Mouse (Mus musculus) cerebellum, adult 9-11 months (tissue): ENCODE measurements at regions not wholly inside any gene's neighbourhood (a gene's known extent, or its start where the extent isn't known, plus 50 kb on each side); places are given as distances from the start of the nearest gene placed in this dataset.

Source experiments
- DNase-seq: peaks from one replicate; pipeline ENCODE4 v3.0.0; 2022

DNA sequence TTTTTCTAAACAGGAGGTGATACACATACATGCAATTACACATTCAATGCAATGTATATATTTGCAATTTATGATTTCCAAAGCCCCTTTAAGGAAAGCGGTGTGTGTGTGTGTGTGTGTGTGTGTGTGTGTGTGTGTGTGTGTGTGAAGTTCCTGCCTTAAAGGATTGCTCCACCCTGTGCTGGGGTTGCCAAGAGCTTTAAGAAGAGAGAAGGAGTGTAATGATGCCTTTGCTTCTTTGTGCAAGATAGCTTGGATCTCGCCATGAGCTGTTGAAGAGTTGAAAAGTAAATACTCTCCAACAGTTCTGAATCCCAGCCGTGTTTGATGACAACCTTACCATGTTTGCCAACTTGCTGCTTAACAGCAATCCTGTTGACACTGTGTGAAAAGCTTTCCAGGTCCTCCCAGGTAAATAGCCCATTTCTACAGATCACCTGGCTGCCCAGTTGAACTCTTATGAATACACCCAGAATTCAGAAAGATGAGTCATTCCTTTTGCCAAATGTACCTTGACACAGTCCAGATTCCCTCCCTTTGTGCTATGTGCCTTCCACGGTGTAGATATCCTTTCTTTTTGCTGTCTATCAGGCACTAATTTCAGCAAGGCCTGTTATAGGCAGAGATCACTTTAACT, 216.3 kb downstream of the Ikzf2 start:
- no peak for DNase-seq

DNA sequence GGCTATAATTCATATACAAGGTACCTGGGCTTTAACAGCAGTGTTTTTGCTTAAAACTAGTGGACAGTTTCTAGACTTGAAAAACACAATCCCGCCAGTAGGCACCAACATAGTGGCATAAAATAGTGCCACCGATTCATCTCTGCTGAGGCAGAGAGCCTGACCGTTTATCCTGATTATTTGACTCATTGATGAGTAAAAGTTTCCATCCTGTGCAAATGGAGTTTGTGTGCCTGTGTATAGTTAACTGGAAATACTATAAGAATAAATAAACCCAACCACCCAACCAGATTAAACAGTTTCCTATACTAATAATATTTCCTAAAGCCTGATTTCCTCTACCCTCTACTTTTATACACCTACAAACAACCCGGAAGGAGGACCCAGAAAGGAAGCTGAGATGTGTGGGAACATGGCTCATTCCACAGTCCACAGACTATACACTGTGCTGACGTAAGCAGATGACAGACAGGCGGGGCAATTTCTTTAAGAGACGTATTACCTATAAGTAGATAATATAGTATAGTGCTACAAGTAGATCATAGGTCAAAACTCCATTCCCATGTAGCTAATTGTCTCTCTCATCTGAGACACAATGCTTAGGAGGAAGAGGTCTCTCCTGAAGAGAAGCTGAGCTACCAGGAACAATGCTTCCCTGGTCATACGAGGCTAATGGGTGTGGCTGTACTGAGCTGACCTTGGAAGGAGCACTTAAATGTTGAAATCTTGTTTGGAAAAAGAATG, 217.7 kb downstream of the Ikzf2 start:
- DNase-seq: no peak

DNA sequence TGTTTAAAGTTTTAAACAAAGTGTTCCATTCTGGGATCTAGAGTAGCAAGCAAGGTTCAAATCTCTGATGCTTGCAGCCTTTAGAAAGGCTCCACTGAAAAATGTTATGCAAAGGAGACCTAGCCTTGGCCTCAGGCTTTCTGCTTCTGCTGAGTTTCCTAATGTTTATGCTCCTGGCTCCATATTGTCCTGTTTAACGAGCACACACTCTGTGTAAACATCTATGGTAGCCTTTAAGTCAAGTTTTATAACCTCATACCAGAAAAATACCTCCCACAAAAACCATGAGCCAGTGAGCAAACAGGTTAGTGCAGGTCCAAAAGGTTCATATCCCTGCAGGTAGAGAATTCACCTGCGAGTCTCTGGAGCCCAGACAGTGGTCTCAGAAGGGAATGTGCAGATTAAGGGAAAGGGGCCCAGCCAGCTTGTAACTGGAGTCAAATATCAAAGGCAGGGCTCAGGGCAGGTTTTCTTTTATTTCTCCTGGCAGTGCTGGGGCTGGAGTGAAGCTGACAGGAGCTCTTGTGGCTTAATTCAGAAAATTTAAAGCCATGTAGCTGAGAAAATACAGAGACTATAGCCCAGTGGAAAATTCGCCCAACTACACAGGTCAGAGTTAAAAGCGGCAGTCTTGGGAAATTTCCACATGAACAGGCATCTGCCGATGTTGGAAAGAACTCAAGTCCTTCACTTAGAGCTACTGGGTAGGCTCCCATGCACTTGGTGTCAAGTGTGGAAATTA, 220.3 kb downstream of the Ikzf2 start:
- DNase-seq: no peak

DNA sequence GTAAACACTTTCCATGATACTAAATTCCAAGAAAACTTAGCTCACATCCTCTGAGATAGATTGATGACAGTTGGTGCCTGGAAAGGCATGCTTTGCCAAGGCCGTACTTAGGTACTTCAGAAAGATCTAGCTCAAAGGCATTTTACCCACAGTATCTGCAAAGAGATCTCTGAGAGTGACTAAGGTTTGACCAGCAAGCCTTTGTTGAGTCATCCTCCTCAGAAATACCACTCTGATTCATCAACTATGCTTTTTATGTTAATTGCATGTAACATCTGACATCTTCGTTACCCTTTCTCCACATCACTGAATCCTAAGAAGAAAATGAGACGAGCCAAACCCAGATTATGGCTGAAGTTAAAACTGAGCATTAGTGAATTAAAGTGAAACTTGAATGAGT, 225.9 kb downstream of the Ikzf2 start:
- no peak for DNase-seq

DNA sequence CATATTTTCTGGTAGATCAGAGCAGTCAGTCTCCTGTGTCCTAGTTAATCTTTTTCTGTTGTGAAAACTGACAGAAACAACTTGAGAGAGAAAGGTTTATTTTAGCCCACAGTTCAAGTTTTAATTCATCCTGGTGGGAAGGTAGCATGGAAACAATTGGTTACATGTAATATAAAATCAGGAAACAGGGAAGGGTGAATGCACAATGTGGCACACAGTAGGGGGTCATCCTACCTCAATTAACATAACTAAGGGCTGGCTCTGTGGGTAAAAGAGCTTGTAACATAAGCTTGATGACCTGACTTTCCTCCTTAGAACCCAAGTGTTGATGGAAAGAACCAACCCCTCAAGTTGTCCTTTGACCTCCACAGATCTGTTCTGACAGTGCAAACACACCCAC, 227.1 kb downstream of the Ikzf2 start:
- no peak for DNase-seq

DNA sequence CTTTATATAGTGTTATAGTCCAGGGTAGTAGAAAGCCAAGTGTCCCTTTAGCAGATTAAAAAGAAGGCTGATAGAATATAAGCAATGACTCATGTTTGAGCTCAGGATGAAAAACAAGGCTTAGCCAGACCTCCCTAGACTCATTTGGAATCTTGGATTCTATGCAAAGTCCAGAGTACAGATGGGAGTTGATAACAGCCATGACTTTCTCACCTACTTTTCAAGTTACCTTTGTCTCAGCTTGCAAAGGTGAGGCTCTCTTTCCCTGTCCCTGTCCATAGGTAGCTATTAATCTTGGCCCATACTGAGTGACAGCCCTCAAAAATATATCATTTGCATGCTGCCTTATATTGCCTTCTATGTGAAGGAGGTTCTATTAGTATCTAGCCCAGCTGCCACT, 229.6 kb downstream of the Ikzf2 start:
- no peak for DNase-seq

DNA sequence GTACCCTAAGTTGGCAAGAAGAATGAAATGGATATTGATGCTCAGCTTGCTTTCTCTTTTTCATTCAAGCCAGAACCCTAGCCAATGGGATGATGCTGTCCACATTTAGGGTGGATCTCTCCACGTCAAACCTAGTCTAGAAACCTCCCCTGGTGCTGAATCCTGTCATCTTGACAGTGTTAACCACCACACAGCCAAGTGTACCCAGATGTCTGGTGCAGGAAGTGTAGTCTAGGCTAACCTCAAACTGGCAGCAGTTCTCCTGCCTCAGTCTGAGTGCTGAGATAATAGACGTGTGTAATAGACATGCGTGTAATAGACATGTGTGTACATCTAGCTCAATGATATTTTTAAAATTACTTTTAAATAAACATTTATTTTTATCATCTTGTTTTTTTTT, 233.1 kb downstream of the Ikzf2 start:
- no peak for DNase-seq

DNA sequence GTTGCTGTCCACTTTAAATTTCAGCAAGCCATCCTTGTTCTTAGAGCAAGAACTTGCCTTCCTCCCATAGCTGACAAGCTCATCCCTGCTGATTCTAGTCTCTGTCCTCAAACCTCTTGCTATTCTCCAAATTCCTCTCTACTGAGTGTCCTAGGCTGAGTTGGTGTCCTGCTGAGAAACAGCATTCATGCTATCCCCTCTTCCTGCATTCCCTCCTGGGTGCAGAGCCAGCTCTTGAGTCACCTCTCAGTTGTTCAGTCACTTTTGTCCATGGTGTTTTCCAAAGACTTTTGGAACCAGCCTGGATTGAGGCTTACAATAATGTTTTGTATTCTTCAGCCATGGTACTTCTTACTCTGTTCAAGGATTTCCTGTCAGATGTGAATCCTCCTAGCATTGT, 234.1 kb downstream of the Ikzf2 start:
- DNase-seq: no peak

DNA sequence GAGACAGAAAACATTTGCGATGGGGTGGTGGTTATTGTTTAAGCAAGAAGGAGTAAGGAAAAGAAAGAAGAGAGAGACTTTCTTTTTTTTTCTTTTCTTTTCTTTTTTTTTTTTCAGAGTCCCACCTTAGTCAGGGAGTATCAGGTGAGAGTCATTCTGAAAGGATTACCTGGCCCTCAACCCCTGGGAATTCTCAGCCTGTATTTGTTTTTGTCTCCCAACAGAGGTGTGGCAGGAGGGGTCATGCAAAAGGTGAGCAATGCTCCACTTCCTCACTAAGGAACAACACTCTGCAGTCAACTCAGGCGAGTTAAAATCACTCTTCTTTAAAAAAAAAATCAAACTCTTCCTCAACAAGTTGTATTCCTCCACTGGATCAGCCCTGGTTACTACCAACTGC, 236.6 kb downstream of the Ikzf2 start:
- no peak for DNase-seq

DNA sequence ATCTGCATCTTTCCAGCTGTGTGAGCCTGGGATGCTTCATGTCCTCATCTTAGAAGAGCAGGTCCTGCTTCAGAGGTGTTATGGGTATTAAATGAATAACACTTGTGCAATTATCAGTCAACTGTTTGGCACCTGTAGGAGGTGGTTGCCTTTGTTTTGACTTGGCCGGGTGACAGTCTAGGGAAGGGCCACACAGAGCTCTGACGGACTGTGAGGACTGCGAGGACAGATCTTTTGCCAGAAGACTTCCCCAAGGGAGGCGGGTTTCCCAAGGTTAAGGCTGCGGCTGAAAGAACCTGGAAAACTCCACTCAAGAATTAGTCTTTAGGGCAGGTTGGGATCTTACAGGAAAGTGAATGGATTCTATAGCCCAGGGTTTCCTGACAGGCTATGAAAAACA, 239.8 kb downstream of the Ikzf2 start:
- no peak for DNase-seq

DNA sequence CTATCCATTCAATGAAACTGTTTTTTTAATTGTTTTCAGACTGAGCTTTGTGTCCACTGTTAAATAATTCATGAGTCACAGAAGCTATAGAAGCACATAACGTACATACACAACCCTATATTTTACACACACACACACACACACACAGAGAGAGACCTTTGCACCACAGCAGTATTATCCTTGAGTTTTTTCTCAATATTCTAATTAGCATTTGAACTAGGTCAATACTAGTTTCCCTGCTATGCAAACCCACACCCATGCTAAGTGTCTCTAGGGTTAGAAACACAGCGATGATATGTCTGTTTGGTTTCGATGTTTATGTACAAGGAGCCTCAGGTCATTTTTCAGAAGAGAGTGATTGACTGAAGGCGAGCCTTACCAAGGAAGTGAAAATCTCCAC, 242.3 kb downstream of the Ikzf2 start:
- no peak for DNase-seq

DNA sequence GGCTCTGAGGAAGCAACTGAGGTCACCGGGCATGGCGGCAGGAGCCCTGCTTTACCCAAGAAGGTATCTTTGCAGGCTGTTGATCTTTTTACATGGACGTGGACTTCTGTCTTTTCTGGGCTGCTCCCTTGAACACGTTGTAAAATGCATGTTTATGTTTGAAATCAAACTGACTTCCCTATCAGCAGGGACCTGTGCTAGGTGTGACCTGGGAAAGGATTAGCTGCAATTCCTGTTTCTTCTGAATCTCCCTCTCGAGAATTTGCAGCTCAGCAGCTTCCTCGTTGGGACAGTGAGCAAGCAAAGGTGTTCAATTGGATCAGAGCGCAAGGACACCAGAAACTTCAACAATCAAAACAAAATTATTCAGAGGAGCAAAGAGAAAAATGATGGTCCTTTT, 243.6 kb downstream of the Ikzf2 start:
- DNase-seq: no peak

DNA sequence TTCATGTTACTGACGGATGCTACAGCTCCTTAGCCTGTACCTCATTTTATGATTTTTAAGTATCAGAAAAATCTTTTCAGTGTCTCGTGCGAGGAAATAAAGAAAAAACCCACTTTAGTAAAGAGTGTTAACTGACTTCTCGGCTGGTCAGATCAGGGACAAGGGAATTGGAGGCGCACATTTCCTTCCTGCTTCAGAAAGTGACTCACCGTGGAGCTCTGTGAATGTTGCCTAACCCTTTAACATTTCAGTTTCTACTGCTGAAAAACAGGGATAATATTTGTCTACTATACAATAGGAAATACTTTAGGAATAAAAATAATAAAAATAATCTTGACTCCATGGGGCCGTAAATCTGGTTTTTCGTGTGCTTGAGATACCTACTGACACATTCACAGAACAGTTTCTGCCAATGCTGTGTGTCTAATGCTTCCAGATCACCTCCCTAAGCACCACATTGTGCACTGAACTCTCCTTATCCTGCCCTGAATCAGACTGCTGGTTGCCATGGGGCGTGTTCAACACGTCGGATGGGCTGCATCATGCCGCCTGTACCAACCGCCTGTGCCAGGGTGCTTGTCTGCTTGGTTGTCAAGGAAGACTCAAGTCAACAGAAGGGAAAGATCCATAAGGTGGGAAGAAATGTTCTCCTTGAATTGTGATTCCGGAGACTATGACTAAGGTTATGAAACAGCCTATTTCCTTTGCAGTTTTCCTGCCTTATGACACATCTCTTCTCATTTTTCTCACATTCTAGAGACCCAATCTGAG, 246.3 kb downstream of the Ikzf2 start:
- DNase-seq: no peak

DNA sequence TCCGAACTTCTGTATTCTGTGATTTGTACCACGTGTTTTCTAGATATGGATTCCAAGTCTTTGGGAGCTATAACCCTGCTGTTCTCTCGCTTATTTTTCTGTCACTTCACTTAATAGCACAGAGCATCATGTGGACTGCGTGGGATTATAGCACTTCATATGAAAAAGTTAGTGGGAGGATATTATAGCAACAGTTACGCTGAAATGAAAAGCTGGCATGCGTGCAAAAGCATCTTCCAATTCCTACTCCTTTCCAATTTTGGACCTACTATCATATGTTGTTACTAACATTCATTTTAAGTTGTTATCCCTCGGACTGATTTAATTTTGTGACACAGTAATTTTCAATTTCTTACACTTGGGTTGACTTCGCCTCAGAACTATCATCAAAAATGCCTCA, 250.0 kb downstream of the Ikzf2 start:
- DNase-seq: no peak

DNA sequence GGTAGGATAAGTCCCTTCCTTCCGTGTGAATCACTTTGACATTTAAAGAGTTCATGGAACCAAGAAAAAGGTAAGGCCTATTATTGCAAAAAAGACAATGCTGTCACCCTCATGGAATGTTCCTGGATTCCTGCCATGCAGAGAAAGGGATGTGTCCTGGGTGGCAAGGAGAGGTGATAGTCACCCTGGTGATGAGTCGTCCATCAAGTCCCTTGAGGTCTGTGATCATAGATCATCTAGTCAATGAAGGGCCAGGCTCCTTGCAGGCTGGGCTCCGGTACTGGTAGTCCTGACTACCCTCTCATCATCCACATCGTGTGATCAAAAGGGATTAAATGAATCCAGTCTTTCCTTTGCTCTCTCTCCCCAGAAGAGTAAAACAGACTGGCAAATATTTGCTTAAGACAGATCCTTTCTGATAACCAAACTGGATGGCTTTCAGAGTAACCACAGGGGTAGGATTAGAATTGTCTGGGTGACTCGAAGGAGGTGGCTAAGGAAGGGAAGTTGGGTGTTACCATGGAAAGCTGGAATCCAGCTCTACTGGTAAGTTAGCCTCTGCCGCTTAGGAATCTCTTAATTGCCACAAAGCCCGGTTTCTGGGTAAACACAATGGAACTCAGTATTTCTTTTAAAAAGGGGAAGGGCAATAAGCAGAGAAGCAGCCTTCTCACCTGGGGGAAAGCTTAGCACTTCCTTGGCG, 253.2 kb downstream of the Ikzf2 start:
- no peak for DNase-seq

DNA sequence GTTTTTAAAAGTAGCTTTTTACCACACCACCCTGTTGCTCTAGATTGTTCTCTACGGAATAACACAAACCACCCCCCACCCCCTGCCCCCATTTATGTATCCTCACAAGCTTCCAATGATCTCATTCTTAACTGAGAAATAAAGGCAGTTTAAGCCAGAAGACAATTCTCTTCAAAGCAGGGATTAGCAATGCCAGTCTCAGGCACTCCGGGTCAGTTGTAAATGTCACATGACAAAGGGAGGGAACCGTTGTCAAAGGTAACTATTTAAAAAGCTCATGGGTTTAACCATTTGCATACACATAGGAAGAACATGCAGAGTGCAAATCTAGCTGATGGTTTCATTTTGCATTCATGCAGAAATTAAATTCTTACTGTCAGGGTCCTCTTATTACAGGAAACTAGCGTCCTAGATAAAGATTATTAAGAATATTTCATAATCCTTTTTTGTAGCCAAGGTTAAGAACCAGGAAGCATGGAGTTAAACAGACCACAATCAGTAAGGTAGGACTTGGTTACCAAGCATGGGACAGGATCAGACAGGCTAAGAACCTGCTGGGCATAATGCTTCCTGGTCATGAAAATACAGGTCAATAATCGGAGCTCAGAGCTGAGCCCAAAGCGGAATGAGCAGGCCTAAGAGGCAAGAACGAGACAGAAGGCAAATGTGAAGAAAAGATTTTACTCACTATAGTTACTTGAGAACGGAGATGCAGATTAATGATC, 256.2 kb downstream of the Ikzf2 start:
- no peak for DNase-seq

DNA sequence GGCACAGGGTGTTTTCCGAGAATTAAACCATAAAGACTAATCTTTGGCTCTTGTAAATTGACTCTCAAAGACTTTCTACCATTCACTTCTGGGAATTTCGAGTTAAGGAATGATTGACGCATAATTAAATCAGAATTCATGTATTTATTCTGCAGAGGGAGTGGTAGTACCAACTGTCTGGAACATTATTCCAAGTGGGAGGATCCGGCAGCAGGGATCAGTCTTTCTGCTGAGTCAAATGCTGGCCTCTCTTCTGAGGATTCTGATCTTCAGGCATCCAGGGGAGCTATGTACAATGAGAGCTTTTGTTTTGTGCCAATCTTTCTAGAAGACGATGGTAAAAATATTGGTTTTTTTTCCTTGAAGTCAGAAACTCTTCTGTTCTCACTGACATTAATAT, 257.4 kb downstream of the Ikzf2 start:
- DNase-seq: no peak

DNA sequence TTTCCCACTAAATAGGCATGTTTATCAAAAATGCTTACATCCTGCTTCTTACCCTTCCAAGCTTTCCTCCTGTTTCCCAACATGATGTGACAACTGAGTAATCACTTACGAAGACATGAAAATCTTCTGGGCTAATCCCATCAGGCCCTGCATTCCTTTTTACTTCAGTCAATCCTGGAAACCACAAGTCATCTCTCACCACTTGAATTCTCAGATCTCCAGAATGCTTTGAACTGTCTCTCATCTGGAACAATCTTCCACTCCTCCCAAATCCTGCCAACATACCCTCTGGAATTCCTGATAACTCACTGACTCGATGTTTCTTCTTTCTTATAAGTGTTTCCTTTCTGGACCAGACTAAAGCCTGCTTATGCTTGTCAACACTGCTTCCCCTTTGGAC, 289.4 kb downstream of the Ikzf2 start:
- DNase-seq: no peak

DNA sequence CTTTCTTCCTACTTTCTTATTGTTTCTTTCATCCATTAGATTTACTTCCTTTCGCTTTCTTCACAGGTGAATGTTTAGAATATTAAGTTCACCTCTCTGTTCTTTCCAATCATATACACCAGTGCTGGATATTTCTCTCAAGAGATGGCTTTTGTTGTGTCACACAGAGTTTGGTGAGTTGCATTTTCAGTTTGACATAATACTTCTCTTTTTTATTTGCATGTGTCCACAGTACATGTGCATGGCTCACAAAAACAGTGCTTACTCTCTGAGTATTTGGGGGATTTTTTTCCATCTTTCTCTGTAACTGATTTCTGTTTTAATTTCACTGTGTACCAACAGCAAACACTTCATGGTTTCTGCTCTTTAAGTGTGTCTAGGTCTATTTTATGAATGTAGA, 274.5 kb upstream of the Erbb4 start:
- no peak for DNase-seq

DNA sequence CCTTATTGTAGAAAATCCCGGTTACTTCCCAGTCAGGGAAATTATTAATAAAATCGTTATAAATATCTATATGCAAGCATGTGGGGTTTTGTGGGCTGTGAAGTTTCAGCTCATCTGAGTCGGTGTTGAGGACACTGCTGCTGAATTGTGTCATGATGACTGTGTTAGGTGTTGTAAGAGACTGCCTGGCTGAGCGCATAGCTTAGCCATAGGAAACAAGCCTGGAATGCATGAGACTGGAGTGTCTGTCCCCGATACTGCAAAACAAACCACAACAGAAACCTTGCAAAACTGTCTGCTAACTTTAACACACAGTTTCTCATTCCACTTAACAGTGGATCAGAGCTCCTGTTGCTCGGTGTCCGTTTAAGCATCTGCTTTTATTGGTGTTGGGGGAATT, 271.9 kb upstream of the Erbb4 start:
- DNase-seq: no peak

DNA sequence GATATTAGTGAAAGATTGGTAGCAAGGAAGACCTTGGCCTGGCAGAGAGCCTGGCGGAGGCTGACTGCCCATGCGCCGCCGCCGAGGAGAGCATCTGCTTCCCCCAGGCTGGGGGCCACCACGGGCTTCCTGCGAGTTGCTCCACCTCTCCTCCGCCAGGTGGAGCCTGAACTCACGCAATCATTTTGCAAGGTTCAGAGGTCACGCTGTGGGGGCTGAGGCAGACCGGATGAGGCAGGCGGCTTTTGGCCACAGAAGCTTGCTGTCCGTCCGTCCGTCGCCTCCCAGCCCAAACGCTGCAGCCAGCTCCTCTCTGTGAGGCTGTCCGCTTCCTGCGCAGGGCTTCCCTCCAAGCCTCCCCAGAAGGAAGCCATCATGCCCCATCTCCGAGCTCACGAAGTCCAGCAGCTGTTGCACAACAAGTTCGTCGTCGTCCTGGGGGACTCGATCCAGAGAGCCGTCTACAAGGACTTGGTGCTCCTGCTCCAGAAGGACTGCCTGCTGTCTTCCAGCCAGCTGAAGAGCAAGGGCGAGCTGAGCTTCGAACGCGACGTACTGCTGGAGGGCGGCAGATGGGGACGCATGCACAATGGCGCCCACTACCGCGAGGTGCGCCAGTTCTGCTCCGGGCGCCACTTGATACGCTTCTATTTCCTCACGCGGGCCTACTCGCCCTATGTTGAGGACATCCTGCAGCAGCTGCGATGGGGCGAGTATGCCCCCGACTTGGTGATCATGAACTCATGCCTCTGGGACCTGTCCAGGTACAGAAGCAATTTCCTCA, 269.3 kb upstream of the Erbb4 start:
- DNase-seq: no peak
